Mouse (Mus musculus) ES-Bruce4 (cell line): ENCODE measurements around the gene Pes1. TPM values are rescaled to one million over a fixed set of nuclear protein-coding genes. Genes with fewer than 3 reads are reported as not detected.

Source experiments
- H3K27ac ChIP-seq: 2 replicates; pipeline ENCODE4 v1.5.1; 2012; ENCODE audit warnings: low read length, inconsistent platforms; ENCODE audit not compliant: insufficient read depth
- H3K27me3 ChIP-seq: 2 replicates; pipeline ENCODE4 v1.6.1; 2012; ENCODE audit warnings: mild to moderate bottlenecking, low read length, inconsistent platforms; ENCODE audit not compliant: control insufficient read depth, poor library complexity, insufficient read depth, severe bottlenecking
- H3K36me3 ChIP-seq: 2 replicates; pipeline ENCODE4 v1.6.1; 2012; ENCODE audit warnings: inconsistent platforms, mild to moderate bottlenecking, low read length, moderate library complexity; ENCODE audit not compliant: control insufficient read depth, poor library complexity, insufficient read depth, severe bottlenecking
- H3K4me1 ChIP-seq: one replicate; pipeline ENCODE4 v1.8.1; 2011; ENCODE audit warnings: low read length; ENCODE audit not compliant: control insufficient read depth, insufficient read depth
- H3K4me3 ChIP-seq: 2 replicates; pipeline ENCODE4 v1.5.1; 2011; ENCODE audit warnings: low read depth, mild to moderate bottlenecking, low read length
- H3K9ac ChIP-seq: 2 replicates; pipeline ENCODE4 v1.6.1; 2012; ENCODE audit warnings: low read depth, mild to moderate bottlenecking, inconsistent platforms; ENCODE audit not compliant: poor library complexity, severe bottlenecking
- H3K9me3 ChIP-seq: replicated peaks from 2 replicates; pipeline ENCODE4 v1.6.1; 2012; ENCODE audit warnings: mild to moderate bottlenecking, low read length, inconsistent platforms; ENCODE audit not compliant: control insufficient read depth, poor library complexity, insufficient read depth, severe bottlenecking
- CTCF ChIP-seq: IDR thresholded peaks from one replicate; pipeline ENCODE4 v1.8.1; 2011; ENCODE audit warnings: low read depth, low read length
- EP300 ChIP-seq: IDR thresholded peaks from 2 replicates; pipeline ENCODE4 v1.6.1; 2011; ENCODE audit warnings: low read depth, low read length; ENCODE audit not compliant: insufficient read depth
- POLR2A ChIP-seq: IDR thresholded peaks from one replicate; pipeline ENCODE4 v1.8.1; 2011; ENCODE audit warnings: low read length; ENCODE audit not compliant: insufficient read depth
- polyA plus RNA-seq: library from polyadenylated mRNA; stranded (reverse); fragments of >200 nt; gene quantifications from 2 replicates; pipeline ENCODE4 v1.2.4, GENCODE M21; 2011; ENCODE audit warnings: low read depth; ENCODE audit not compliant: missing spikeins, insufficient read depth, insufficient read length

Gene Pes1
- polyA plus RNA-seq, 1 experiment = 252 TPM

DNA sequence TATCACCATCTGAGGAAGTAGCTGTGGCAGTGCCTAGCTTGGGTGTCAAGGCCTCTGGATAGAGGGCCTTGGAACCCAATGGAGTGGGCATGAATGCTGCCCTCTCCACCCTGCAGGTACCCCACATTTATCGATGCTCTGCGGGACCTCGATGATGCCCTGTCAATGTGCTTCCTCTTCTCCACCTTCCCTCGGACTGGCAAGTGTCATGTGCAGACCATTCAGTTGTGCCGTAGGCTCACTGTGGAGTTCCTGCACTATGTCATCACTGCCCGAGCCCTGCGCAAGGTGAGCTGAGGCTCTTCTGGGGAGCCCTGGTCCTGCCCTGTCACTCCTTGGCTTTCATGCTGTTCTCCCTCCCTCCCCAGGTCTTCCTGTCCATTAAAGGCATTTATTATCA is 9.3 kb downstream of the Pes1 start:
- H3K36me3 ChIP-seq = peaks cover 87% of the 10 kb centered on the region
- H3K4me1 ChIP-seq = no peaks in the 10 kb centered on the region
- no peak overlapping the region for H3K9ac ChIP-seq
- no peaks in the 10 kb centered on the region for H3K27me3 ChIP-seq
- H3K9me3 ChIP-seq = no peaks in the 10 kb centered on the region
- no peak overlapping the region for H3K27ac ChIP-seq
- no peak overlapping the region for H3K4me3 ChIP-seq
- no peak for TF ChIP-seq CTCF
- no peak for TF ChIP-seq POLR2A
- TF ChIP-seq EP300 = no peak

DNA sequence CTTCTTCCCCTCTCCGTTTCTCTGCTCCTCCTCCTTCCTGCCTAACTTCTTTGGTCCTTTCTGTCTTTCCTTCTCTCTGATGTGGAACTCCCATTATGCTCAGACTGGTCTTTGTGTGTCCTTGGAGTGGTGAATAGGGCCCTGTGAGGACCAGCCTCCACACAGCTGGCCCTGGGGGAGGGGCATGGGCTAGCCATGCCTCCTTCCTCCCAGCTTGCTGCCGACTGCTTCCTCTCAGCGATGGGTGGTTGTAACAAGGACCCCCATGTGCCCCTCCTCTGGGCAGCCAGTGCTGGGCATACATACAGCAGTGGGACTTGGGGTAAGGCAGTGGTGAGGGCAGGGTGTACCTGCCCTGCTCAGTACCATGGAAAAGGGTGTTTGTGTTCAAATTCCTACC is 10.5 kb downstream of the Pes1 start:
- H3K9ac ChIP-seq = no peak overlapping the region

DNA sequence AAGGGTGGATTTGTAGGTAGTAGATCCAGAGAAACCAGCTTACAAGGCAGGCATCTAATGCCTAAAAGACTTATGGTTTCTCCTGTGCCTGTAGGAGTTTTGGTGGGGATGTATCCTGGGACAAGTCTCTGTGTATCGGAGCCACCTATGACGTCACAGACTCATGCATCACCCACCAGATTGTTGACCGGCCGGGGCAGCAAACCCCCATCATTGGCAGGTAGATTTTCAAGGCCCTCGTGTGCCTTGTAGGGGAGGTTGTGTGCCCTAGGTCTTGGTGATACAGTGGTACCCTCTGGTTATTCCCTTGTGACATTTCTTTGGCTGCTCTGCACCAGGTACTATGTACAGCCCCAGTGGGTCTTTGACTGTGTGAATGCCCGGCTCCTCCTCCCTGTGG is 12.9 kb downstream of the Pes1 start, which contains the start of gene 4930556J24Rik:
Gene 4930556J24Rik (minus strand): TSS at position 101 of the 400 bp plus-strand sequence.
- H3K36me3 ChIP-seq = peaks cover 70% of the 10 kb centered on the region
- no peaks in the 10 kb centered on the region for H3K4me1 ChIP-seq
- H3K9me3 ChIP-seq = no peaks in the 10 kb centered on the region
- no peak within 1 kb of the TSS for H3K4me3 ChIP-seq
- no peak for TF ChIP-seq CTCF
- no peaks in the 10 kb centered on the region for H3K27me3 ChIP-seq
- H3K27ac ChIP-seq = no peak within 1 kb of the TSS
- no peak within 1 kb of the TSS for H3K9ac ChIP-seq

More for the DNA sequence above, 10.5 kb downstream of the Pes1 start:
- Histone ChIP-seq H3K4me3 (no peak overlapping the region), H3K36me3 (peaks cover 91% of the 10 kb centered on the region), H3K27ac (no peak overlapping the region), H3K9me3 (no peaks in the 10 kb centered on the region), H3K27me3 (no peaks in the 10 kb centered on the region), H3K4me1 (no peaks in the 10 kb centered on the region)
- TF ChIP-seq POLR2A (no peak), CTCF (no peak), EP300 (no peak)

DNA sequence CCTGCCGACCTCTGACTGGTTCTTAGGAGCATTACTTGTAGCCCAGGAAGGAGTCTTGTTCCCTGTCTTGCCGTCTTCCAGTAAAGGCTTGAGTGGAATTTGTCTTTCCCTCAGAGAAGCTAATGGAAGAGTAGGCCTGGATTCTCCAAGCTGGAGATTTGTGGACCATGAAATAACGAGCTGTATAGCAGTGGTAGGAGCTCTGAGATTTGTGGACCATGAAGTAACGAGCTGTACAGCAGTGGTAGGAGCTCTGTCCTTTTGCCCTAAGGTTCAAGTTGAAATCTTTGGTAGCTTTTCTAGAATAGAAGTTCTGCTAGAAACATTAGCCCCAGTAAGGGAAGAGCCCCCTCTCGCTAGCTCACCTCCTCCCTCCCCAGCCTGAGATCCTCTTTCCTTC is 14.6 kb downstream of the Pes1 start:
- Histone ChIP-seq H3K27me3 (no peaks in the 10 kb centered on the region), H3K4me3 (no peak overlapping the region), H3K9ac (no peak overlapping the region), H3K36me3 (peaks cover 56% of the 10 kb centered on the region), H3K4me1 (no peaks in the 10 kb centered on the region), H3K27ac (no peak overlapping the region), H3K9me3 (no peaks in the 10 kb centered on the region)
- no peak for TF ChIP-seq POLR2A
- TF ChIP-seq CTCF = no peak
- TF ChIP-seq EP300 = no peak

DNA sequence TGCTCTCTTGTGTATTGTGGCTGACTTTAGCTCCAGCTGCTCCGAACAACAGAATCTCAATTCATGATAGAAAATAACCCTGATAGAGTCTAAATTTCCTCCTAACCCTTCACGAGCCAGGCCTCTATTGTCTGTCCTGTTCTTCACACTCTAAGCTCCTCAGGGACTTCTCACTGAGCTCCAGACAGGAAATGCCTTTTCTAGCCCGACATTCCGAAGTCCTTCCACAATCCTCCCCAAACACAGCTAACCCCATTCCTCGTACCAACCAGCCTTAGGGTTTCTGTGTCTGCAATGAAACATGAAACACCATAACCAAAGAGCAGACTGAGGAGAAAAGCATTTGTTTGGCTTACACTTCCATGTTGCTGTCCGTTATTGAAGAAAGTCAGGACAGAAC is 17.8 kb downstream of the Pes1 start:
- no peak overlapping the region for H3K9ac ChIP-seq
- no peaks in the 10 kb centered on the region for H3K27me3 ChIP-seq
- TF ChIP-seq POLR2A (no peak), EP300 (no peak), CTCF (no peak)
- H3K4me1 ChIP-seq = peaks cover 2% of the 10 kb centered on the region
- no peak overlapping the region for H3K27ac ChIP-seq
- peaks cover 29% of the 10 kb centered on the region for H3K36me3 ChIP-seq
- no peak overlapping the region for H3K4me3 ChIP-seq
- H3K9me3 ChIP-seq = no peaks in the 10 kb centered on the region

DNA sequence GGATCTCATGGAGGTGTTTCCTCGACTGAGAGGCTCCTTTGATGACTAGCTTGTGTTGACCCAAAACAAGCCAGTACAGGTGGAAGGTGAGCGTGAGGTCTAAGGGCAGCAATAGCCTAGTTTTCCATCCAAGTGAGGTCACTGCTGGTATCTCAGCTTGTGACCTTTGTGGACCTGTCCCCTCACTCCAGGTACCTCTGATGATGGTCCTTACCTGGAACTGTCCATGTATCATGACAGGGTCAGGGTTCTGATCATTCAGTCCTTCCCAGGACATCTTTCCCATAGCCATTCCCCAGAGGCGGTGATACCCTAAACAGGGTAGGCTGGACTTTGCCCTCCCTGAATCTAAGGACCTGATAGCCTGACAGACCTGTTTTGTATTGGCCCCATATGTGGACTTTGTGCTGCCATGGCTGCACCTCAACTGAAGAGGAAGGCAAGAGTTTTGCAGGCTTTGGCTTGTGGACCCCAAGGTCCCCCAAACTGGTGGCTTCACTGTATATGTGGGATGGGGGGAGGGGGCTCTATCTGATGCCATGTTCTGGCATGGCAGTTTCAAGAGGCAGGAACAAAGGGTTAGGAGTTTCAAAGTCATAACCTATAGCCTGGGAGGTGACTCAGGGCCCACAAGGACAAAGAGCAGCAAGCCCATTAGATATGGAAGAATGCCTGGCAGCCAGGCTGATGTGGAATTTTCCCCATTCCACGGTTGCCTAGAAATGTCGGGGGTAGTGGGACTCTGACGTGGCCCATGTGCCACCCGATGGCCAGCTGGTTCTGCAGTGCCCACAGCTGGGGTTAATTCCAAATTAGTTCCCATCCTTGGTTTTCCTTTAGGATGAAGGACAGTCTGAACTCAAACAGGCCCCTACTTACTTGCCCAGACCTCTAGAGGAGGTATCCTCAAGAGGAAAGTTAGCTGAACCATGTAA is 18.8 kb downstream of the Pes1 start:
- Histone ChIP-seq H3K27me3 (no peaks in the 10 kb centered on the region), H3K4me3 (no peak overlapping the region), H3K27ac (no peak overlapping the region), H3K9me3 (no peaks in the 10 kb centered on the region), H3K36me3 (peaks cover 19% of the 10 kb centered on the region), H3K4me1 (peaks cover 2% of the 10 kb centered on the region), H3K9ac (no peak overlapping the region)
- TF ChIP-seq CTCF (no peak), POLR2A (no peak), EP300 (no peak)
